Mouse (Mus musculus) heart, embryonic 10.5 days (tissue): ENCODE data around the gene Vps8. TPM values are rescaled to one million over a fixed set of nuclear protein-coding genes. Genes with fewer than 3 reads are reported as not detected.

ENCODE experiments used
- DNase-seq: peaks from one replicate; pipeline ENCODE4 v3.0.0-alpha.2; 2017; ENCODE audit warnings: low spot score
- H3K27ac ChIP-seq: fragments of 300-500 bp; sonication (generic); 2 replicates; pipeline ENCODE4 v1.5.1; 2016; ENCODE audit warnings: mild to moderate bottlenecking
- H3K27me3 ChIP-seq: fragments of 300-500 bp; sonication (generic); 2 replicates; pipeline ENCODE4 v1.6.1; 2016; ENCODE audit warnings: mild to moderate bottlenecking; ENCODE audit not compliant: poor library complexity, insufficient read depth, severe bottlenecking
- H3K36me3 ChIP-seq: fragments of 300-500 bp; sonication (generic); 2 replicates; pipeline ENCODE4 v1.6.1; 2016; ENCODE audit warnings: mild to moderate bottlenecking, moderate library complexity
- H3K4me1 ChIP-seq: fragments of 300-500 bp; sonication (generic); 2 replicates; pipeline ENCODE4 v1.6.1; 2016; ENCODE audit warnings: mild to moderate bottlenecking
- H3K4me3 ChIP-seq: fragments of 300-500 bp; sonication (generic); 2 replicates; pipeline ENCODE4 v1.5.1; 2016; ENCODE audit warnings: mild to moderate bottlenecking, moderate library complexity
- H3K9me3 ChIP-seq: fragments of 300-500 bp; sonication (generic); 2 replicates; pipeline ENCODE4 v1.6.1; 2016; ENCODE audit warnings: mild to moderate bottlenecking, moderate library complexity
- WGBS: fragments of 180-500 bp; shearing (Covaris S2); methylation state at CpG from one replicate; pipeline ENCODE4 v1.1.7; 2016; 5-methylcytosine and 5-hydroxymethylcytosine counted together
- polyA plus RNA-seq: library from polyadenylated mRNA; unstranded; fragments of >200 nt; fragmentation: Nextera tagmentation; extraction: Ambion mirVana; gene quantifications from 2 replicates; pipeline ENCODE4 v1.2.1, GENCODE M21; 2016

The Vps8 gene
- polyA plus RNA-seq, 1 experiment from 2014 or later, result 20.6 TPM

GRCm38 (mm10) chr16:21628061-21628591, 205.2 kb downstream of the Vps8 start:
- H3K4me3 ChIP-seq, result no peak overlapping the region
- H3K27me3 ChIP-seq, result no peaks in the 10 kb centered on the region
- 60% methylated on average over 13 of the region's 13 CpGs for WGBS
- DNase-seq, result no peak
- no peaks in the 10 kb centered on the region for H3K9me3 ChIP-seq
- H3K36me3 ChIP-seq, result no peaks in the 10 kb centered on the region
- H3K27ac ChIP-seq, result no peak overlapping the region
- H3K4me1 ChIP-seq, result peaks cover 24% of the 10 kb centered on the region

- H3K36me3 ChIP-seq, result no peaks in the 10 kb centered on the region
- H3K27me3 ChIP-seq, result no peaks in the 10 kb centered on the region
- 88% methylated on average over 4 of the region's 4 CpGs for WGBS
- H3K4me1 ChIP-seq, result peaks cover 24% of the 10 kb centered on the region
- no peak overlapping the region for H3K27ac ChIP-seq
- no peaks in the 10 kb centered on the region for H3K9me3 ChIP-seq
- no peak overlapping the region for H3K4me3 ChIP-seq
- no peak for DNase-seq
Measured at GRCm38 (mm10) chr16:21630614-21631013, 207.7 kb downstream of the Vps8 start.

GRCm38 (mm10) chr16:21631815-21632222, 208.9 kb downstream of the Vps8 start:
- no peaks in the 10 kb centered on the region for H3K36me3 ChIP-seq
- no peak overlapping the region for H3K27ac ChIP-seq
- peaks cover 26% of the 10 kb centered on the region for H3K4me1 ChIP-seq
- no peaks in the 10 kb centered on the region for H3K9me3 ChIP-seq
- no peaks in the 10 kb centered on the region for H3K27me3 ChIP-seq
- 82% methylated on average over 4 of the region's 4 CpGs for WGBS
- H3K4me3 ChIP-seq, result no peak overlapping the region
- no peak for DNase-seq

- no peaks in the 10 kb centered on the region for H3K36me3 ChIP-seq
- H3K4me3 ChIP-seq, result no peak overlapping the region
- H3K27me3 ChIP-seq, result no peaks in the 10 kb centered on the region
- no peak overlapping the region for H3K27ac ChIP-seq
- H3K9me3 ChIP-seq, result no peaks in the 10 kb centered on the region
- no peak for DNase-seq
- H3K4me1 ChIP-seq, result peaks cover 11% of the 10 kb centered on the region; the same call in 1 of the 2 replicates
Measured at GRCm38 (mm10) chr16:21634460-21634859, 211.5 kb downstream of the Vps8 start.

GRCm38 (mm10) chr16:21636156-21636853, 213.4 kb downstream of the Vps8 start:
- Histone ChIP-seq H3K27me3 (no peaks in the 10 kb centered on the region), H3K9me3 (no peaks in the 10 kb centered on the region), H3K27ac (peak overlapping the region; percentile 10; the same call in 1 of the 2 replicates), H3K36me3 (0 out of 2 replicates have a peak, but pooled peaks cover 2% of the 10 kb centered on the region), H3K4me3 (no peak overlapping the region), H3K4me1 (peaks cover 17% of the 10 kb centered on the region; the same call in 1 of the 2 replicates)
- DNase-seq, result no peak
- WGBS, result 75% methylated on average over 5 of the region's 5 CpGs

- Histone ChIP-seq H3K36me3 (peaks cover 5% of the 10 kb centered on the region; the same call in 1 of the 2 replicates), H3K4me3 (no peak overlapping the region), H3K9me3 (no peaks in the 10 kb centered on the region), H3K27ac (no peak overlapping the region), H3K4me1 (peaks cover 26% of the 10 kb centered on the region), H3K27me3 (no peaks in the 10 kb centered on the region)
- WGBS, result 75% methylated on average over 11 of the region's 11 CpGs
- DNase-seq, result no peak
Measured at GRCm38 (mm10) chr16:21637201-21637819, 214.4 kb downstream of the Vps8 start.

GRCm38 (mm10) chr16:21640766-21641499, 218.0 kb downstream of the Vps8 start:
- Histone ChIP-seq H3K36me3 (peaks cover 25% of the 10 kb centered on the region), H3K27me3 (no peaks in the 10 kb centered on the region), H3K4me3 (no peak overlapping the region), H3K4me1 (peaks cover 54% of the 10 kb centered on the region), H3K9me3 (no peaks in the 10 kb centered on the region), H3K27ac (peak overlapping the region; percentile 22; the same call in 1 of the 2 replicates)
- DNase-seq, result no peak
- 71% methylated on average over 7 of the region's 7 CpGs for WGBS

- Histone ChIP-seq H3K4me3 (no peak overlapping the region), H3K36me3 (peaks cover 25% of the 10 kb centered on the region), H3K9me3 (no peaks in the 10 kb centered on the region), H3K27ac (peak overlapping the region; percentile 52), H3K27me3 (no peaks in the 10 kb centered on the region), H3K4me1 (peaks cover 56% of the 10 kb centered on the region)
- WGBS, result 53% methylated on average over 3 of the region's 3 CpGs
- DNase-seq, result no peak
Measured at GRCm38 (mm10) chr16:21641944-21642343, 219.0 kb downstream of the Vps8 start.

- DNase-seq, result no peak
- WGBS, result 86% methylated on average over 5 of the region's 5 CpGs
- peaks cover 56% of the 10 kb centered on the region for H3K4me1 ChIP-seq
Measured at GRCm38 (mm10) chr16:21642906-21643305, 220.0 kb downstream of the Vps8 start.

GRCm38 (mm10) chr16:21643621-21644041, 220.7 kb downstream of the Vps8 start:
- Histone ChIP-seq H3K4me1 (peaks cover 56% of the 10 kb centered on the region), H3K36me3 (peaks cover 25% of the 10 kb centered on the region), H3K27me3 (no peaks in the 10 kb centered on the region), H3K9me3 (no peaks in the 10 kb centered on the region), H3K27ac (peak overlapping the region; percentile 76), H3K4me3 (no peak overlapping the region)
- no peak for DNase-seq
- WGBS, result 85% methylated on average over 2 of the region's 2 CpGs

More at GRCm38 (mm10) chr16:21642906-21643305, 220.0 kb downstream of the Vps8 start:
- peak overlapping the region; percentile 52; the same call in 1 of the 2 replicates for H3K27ac ChIP-seq
- H3K4me3 ChIP-seq, result no peak overlapping the region
- peaks cover 25% of the 10 kb centered on the region for H3K36me3 ChIP-seq
- H3K27me3 ChIP-seq, result no peaks in the 10 kb centered on the region
- H3K9me3 ChIP-seq, result no peaks in the 10 kb centered on the region

- H3K27ac ChIP-seq, result peak overlapping the region; percentile 76
- H3K9me3 ChIP-seq, result no peaks in the 10 kb centered on the region
- DNase-seq, result peak; percentile 81
- H3K4me3 ChIP-seq, result no peak overlapping the region
- 35% methylated on average over 17 of the region's 17 CpGs for WGBS
- H3K4me1 ChIP-seq, result peaks cover 56% of the 10 kb centered on the region
- H3K27me3 ChIP-seq, result no peaks in the 10 kb centered on the region
- peaks cover 25% of the 10 kb centered on the region for H3K36me3 ChIP-seq
Measured at GRCm38 (mm10) chr16:21644066-21644561, 221.2 kb downstream of the Vps8 start.

GRCm38 (mm10) chr16:21644574-21644973, 221.7 kb downstream of the Vps8 start:
- no peak for DNase-seq
- H3K36me3 ChIP-seq, result peaks cover 25% of the 10 kb centered on the region
- WGBS, result 74% methylated on average over 3 of the region's 3 CpGs
- no peaks in the 10 kb centered on the region for H3K27me3 ChIP-seq
- peak overlapping the region; percentile 76; the same call in 1 of the 2 replicates for H3K27ac ChIP-seq
- no peaks in the 10 kb centered on the region for H3K9me3 ChIP-seq
- peaks cover 56% of the 10 kb centered on the region for H3K4me1 ChIP-seq
- H3K4me3 ChIP-seq, result no peak overlapping the region
